Mouse (Mus musculus): ENCODE measurements around the gene Atp5d. TPM values are rescaled to one million over a fixed set of nuclear protein-coding genes. Genes with fewer than 3 reads are reported as not detected.

The Atp5d gene
- total RNA-seq, 2 experiments from 2014 or later: 657 to 736 TPM

DNA sequence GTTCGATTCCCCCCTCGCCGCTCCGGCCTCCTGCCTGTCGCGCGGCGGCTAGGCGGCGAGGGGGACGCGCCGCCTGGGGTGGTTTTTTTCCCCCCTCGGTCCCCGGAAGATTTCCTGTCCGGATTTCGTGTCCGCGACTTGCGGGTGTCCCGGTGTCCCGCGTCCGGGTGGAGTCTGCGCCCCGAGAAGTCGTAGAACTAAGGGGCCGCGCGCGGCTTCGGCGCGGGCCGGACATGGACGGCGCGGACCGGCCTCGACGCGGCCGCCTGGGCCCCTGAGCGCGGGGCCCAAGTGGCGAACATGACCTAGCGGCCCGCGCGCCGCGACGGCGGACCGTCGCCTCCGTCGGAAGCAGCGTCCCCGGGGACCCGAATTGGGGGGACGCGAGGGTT, 22.5 kb upstream of the Atp5d start:
- no peak for DNase-seq
- intact Hi-C loops (cut with DNase I; ENCODE audit: low total_unique reads): loop anchor here (5.0 kb wide), 1 partner anchor 124 kb away; no protein-coding TSS in a partner anchor

DNA sequence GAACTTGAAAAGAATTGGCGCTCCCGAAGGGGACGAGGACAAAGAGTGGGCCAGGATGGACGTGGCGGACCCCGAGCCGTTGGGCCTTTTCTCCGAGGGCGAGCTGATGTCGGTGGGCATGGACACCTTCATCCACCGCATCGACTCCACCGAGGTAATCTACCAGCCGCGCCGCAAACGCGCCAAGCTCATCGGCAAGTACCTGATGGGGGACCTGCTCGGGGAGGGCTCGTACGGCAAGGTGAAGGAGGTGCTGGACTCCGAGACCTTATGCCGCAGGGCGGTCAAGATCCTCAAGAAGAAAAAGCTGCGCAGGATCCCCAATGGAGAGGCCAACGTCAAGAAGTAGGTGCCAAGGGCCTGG, 21.9 kb upstream of the Atp5d start:
- intact Hi-C loops (cut with DNase I; ENCODE audit: low total_unique reads): loop anchor here (5.0 kb wide), 1 partner anchor 124 kb away; no protein-coding TSS in a partner anchor
- DNase-seq: no peak

DNA sequence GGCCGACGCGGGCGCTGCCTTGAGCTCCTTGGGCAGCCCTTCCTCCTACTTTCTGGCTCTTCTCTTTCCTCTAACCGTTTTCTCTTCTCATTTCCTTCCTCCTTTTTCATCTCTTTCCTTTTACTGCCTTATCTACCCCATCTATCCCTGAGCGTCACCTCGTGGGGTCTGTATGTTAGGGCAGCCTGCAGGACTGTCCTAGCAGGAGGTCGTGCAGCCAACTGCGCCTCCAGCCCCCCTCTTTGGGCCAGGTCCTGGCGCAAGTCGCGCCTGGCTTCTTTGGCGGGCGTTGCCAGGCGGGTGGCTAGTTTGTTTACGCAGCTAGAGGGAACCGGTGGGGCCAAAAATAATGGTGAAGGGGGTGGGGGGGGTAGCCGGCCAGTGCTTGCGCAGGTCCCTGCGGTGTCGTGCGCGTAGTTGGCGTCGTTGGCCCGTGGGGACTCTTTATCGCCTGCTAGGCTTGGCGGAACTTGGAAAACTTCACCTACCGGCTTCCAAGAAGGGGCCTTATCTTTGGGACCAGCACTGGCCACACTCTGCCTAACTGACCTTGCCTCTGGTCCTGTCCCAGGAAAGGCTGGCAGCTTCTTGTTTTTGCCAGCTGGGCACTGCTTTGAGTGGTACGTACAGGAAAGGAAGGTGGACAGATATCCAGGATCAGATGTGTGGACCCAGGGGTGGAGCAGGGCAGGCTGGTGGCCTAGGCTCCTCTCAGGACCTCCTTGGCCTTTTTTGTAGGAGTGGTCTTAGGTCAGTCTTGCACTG, 21.3 kb upstream of the Atp5d start:
- DNase-seq: peak; percentile 75
- intact Hi-C loops (cut with DNase I; ENCODE audit: low total_unique reads): loop anchor here (5.0 kb wide), 1 partner anchor 125 kb away; no protein-coding TSS in a partner anchor

- intact Hi-C loops (cut with DNase I; ENCODE audit: low total_unique reads): loop anchor here (5.0 kb wide), 1 partner anchor 125 kb away; no protein-coding TSS in a partner anchor
- no peak for DNase-seq
Measured at GRCm38 (mm10) chr10:80117736-80118135, 20.7 kb upstream of the Atp5d start.

DNA sequence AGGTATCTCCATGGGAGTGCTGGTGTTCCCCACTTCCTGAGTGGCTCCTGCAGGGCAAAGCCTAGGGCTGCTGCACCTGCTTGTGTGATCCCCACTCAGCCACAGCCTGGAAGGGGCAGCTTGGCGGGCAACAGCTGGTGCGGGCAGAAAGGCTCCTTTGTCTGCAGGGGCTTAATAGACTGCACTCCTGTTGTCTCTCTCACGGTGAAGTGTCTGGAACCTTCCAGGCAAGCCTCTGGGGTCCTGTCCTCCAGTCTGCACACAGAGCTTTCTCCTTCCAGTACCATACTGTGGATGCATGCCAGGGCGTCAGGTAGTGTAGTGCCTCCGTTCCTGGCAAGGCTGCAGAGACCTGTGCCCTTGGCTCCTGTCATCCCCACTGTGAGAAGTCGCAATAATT, 19.9 kb upstream of the Atp5d start:
- DNase-seq: no peak
- intact Hi-C loops (cut with DNase I; ENCODE audit: low total_unique reads): loop anchor here (5.0 kb wide), 1 partner anchor 126 kb away; no protein-coding TSS in a partner anchor

DNA sequence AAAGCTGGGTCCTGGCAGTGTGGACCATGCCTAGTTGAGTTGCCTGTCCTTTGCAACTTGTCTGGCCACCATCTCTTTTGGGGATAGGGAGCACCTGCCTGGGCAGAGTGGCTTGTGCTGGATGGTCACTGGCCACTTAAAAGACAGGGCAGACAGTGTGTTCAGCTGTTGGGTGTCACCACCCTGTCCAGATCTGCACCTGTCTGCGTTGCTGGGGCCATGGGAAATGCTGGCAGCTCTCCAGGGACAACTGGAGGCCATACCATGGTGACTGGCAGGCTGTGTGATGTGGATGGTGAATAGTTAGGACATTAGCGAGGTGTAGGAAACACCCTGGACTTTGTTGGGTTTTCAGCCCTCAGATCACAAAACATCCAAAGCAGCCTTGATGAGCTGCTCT, 18.3 kb upstream of the Atp5d start:
- intact Hi-C loops (cut with DNase I; ENCODE audit: low total_unique reads): no loop called here
- DNase-seq: no peak

DNA sequence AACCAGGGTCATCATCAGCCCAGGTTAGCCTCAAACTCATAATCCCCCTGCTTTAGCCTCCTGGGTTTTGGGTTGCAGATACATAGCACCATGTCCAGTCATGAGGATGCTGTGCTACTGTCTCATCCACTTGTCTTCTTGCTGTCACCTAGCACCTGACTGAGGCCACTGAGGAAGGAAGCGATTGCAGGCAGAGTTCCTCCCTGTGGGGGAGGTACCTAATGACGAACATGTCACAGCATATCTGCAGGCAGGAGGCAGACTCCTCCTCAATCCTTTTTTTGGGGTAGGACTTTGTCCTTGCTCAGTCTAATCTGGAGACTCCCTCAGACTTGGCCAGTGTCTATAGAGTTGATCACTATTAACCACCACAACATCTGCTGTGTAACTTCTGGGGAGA, 16.8 kb upstream of the Atp5d start:
- DNase-seq: no peak
- intact Hi-C loops (cut with DNase I; ENCODE audit: low total_unique reads): no loop called here

DNA sequence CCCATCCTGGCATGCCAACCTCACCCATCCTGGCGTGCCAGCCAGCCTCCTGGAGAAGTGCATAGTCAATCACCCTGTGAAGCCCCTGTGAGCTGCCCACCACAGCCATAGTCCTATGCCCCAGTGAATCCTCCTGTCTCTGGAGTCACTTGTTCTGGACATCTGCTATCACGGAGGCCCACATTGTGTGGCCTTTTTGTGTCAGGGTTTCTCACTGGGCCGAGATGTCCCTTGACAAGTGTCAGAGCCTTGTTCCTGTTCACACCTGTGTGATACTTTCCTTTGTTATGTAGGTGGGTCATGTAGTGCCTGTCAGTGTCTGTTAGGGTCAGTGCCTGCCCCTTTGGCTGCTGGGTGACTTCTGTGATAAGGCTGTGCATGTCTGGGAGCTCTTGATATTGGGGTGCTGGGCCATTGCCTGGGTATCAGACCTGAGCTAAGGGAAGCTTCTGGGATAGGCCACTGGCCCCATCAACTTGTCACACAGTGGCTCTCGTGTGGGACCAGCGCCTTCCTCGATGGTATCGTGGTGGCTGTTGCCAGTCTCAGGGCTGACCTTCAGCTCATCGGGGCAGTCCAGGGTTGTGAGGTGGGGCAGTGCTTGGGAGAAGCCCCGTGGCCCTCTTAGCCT, 14.4 kb upstream of the Atp5d start:
- intact Hi-C loops (cut with DNase I; ENCODE audit: low total_unique reads): no loop called here
- DNase-seq: no peak

DNA sequence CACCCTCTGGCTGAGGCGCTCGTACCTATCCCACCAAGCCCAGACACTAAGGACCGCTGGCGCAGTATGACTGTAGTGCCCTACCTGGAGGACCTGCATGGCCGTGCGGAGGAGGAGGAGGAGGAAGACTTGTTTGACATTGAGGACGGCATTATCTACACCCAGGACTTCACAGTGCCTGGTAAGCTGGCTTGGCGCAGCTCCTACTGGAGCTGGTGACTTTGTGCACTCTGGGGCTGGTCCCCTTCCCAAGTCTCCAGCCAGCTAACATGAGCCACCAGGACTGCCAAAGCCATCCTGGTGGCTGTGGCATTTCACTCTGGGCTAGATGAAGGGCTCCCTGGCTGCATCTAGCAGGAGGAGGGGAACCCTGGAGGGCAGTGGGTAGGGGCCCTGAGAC, 10.5 kb upstream of the Atp5d start:
- no peak for DNase-seq
- intact Hi-C loops (cut with DNase I; ENCODE audit: low total_unique reads): no loop called here

GRCm38 (mm10) chr10:80129846-80130245, 8.6 kb upstream of the Atp5d start:
- intact Hi-C loops (cut with DNase I; ENCODE audit: low total_unique reads): no loop called here
- DNase-seq: no peak

GRCm38 (mm10) chr10:80130403-80131031, 7.9 kb upstream of the Atp5d start:
- intact Hi-C loops (cut with DNase I; ENCODE audit: low total_unique reads): no loop called here
- no peak for DNase-seq

DNA sequence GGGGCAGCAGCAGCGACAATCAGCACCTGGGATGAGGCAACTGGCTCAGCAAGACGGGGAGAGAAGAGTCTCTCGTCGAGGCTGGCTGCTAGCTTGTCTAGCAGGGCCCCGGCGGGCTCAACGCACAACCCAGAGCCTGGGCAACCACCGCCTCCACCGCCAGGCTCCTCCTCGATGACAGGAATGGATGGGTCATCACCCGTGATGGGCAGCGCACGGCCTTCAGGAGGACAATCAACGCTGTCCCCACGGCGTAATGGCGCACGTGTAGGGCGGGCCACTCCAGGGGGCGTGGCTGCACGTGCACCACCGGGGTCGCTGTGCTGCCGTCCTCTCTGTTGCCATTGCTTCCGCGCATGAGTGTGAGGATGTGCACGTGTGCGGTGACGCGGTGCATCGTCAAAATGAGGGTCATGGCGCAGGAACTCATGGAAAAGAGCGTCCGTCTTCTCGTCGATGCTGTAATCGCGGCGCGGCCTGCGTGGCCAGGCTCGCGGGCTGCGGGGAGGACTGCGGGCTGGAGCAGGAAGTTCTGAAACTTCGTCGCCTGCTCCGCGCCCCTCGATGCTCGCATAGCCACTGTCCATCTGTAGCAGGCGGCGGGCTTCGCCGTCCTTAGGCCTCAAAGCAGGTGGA, 7.0 kb upstream of the Atp5d start:
- intact Hi-C loops (cut with DNase I; ENCODE audit: low total_unique reads): no loop called here
- DNase-seq: no peak

DNA sequence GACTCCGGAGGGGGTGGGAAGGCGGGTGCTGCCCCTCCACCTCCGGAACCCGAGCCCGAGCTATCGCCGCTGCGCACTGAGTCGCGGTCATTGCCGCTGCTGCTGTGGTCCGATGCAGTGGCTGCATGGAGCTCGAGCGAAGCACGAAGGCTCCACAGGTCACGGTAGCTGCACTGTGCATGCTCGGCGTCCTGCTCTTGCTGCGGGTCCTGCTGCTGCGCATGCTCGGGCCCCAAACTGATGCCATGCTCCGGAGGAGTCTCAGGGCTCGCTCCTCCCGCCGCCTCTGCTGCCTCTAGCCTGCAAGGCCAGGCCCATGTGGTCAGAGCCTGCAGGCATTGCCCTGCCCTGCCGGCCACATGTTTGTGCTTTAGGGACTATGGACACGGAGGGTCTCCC, 6.5 kb upstream of the Atp5d start:
- DNase-seq: no peak
- intact Hi-C loops (cut with DNase I; ENCODE audit: low total_unique reads): no loop called here

DNA sequence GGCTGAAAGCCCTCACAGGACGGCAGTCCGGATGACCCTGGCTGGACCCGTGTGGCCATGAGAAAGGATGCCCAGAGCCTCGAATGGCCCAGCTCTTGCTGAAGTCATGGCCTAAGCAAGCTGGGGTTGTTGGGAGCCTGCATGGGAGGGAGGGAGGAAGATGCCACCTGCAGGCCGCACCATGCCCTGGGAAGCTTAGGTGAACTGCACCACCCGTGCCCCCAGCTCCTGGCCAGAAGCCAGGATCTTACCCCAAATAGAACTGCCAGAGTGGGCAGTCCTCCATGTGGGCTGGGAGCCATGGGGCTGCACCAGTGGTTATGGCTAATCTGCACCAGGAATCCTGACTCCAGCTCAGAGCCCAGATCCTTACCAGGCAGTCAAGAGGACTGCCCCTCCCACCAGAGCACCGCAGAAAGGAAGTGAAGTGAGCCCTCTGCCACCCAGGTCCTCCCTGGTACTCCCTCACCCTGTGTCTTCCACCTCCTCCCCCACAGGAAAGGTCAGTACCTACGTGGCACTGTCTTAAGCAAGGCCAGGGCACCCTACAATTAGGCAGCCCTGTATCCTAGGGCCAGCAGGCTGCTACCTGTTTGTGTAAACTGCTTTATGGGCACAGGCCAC, 5.1 kb upstream of the Atp5d start:
- intact Hi-C loops (cut with DNase I; ENCODE audit: low total_unique reads): no loop called here
- DNase-seq: no peak

GRCm38 (mm10) chr10:80134421-80134820, 4.0 kb upstream of the Atp5d start:
- intact Hi-C loops (cut with DNase I; ENCODE audit: low total_unique reads): no loop called here
- DNase-seq: no peak

DNA sequence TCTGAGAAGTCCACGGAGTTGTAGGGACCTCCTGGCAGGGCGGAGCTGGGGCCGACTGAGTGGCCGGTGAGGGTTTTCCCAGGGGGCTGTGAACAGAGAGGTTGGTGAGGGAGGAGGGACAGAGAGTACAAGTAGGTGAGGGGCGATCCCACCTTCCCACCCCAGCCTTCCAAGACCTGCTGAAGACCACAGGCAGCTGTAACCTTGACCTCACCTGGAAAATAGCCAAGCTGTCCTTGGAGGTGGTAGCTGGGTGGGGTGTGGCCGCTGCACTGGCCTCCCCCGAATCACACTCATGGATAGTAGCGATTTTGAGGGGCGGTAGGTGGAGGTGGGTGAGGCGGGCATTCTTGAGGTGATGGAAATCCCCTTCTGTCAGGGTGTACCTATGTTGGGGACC, 3.3 kb upstream of the Atp5d start:
- intact Hi-C loops (cut with DNase I; ENCODE audit: low total_unique reads): no loop called here
- no peak for DNase-seq

DNA sequence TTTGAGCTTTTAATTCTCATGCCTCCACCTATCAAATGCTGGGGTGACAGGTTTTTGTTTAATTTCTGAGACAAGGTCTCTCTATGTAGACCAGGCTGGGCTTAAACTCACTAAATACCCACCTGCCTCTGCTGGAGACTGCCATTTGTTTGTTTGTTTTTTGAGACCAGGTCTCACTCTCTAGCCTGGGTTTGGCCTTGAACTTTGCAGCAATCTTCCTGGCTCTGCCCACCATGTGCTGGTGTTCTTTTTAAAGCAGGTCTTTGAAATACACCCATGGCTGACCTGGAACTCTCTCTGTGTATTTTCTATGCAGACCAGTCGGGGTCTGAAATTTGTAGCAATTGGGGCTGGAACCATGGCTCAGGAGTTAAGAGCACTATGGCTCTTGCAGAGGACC, 2.8 kb upstream of the Atp5d start:
- no peak for DNase-seq
- intact Hi-C loops (cut with DNase I; ENCODE audit: low total_unique reads): no loop called here

DNA sequence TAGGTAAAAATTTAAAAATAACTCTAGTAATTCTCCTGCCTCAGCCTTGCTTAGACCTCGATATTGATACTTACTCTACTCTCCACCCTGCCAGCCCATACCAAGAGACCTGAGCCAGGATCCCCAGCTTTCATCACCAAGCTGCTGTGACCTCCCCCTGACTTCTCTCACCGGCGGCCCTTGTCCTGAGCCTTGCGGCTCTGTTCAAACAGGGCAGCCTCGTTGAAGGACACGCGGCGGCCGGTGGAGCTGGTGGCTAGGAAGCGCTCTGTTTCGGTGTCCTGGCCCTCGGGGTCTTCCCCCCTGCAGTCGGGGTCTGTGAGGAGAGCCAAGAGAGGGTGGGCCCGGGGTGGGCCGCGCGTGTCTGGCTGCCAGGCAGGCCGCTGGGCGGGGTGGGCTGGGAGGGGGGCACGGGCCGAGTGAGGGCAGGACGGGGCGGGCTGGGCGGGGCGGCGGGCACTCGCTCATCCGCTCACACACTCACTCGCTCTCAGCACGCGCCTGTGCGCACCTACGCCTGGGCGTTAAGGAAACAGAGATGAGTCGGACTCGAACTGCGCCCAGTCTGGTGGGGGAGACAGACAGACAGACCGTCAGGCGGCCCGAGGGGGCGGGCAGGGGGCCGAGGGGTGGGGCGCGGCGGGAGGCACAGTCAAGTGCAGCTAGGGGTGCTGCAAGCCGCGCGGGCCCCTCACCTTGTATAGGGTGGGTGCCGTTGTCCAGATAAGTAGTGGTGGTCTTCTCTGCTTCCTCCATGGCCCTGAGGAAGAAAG, 2.1 kb upstream of the Atp5d start:
- DNase-seq: peak; percentile 17
- intact Hi-C loops (cut with DNase I; ENCODE audit: low total_unique reads): no loop called here

GRCm38 (mm10) chr10:80136952-80137625, 1.3 kb upstream of the Atp5d start:
- no peak for DNase-seq
- intact Hi-C loops (cut with DNase I; ENCODE audit: low total_unique reads): no loop called here
